Mouse (Mus musculus): Measurements from ENCODE around the gene Gm13285. TPM values are rescaled to one million over a fixed set of nuclear protein-coding genes. Genes with fewer than 3 reads are reported as not detected.
"Not testable (repeated sequence)": the region's sequence is repeated elsewhere in the genome, so short reads cannot be mapped to it uniquely, and the experiment has no call there.

Gene Gm13285
- polyA plus RNA-seq, 1 experiment from 2014 or later = 0.13 TPM

DNA sequence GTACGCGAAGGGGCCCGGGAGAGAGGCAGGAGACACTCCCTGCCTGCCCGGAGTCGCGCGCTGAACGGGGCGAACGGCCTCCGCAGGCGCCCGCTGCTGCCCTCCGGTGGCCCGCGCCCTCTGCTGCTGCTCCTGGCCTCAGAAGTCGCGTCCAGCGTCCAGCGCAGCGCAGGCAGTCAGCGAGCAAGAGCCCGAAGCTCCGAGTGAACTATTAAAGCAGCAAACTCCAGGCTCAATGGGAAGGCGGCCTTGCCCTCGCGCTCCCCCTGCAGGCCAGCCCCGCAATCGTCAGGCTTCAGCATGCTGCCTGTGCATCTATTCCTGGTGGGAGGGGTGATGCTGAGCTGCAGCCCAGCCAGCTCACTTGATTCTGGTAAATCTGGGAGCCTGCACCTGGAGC lies 22.8 kb upstream of the Gm13285 start, which contains the start of gene Gm13289:
Gm13289 (plus strand) TSS at position 301 of the 400 bp plus-strand sequence.
- H3K36me3 ChIP-seq = not testable (repeated sequence)

GRCm38 (mm10) chr4:88779550-88779949 lies 19.9 kb upstream of the Gm13285 start, which contains the start of gene Gm13272:
Gene Gm13272, plus strand, starts transcription at chr4:88779850.
- H3K36me3 ChIP-seq; H3K4me3 ChIP-seq; ATAC-seq (ENCODE audit: low FRiP score, low read depth); H3K4me1 ChIP-seq (replicated peaks); H3K27ac ChIP-seq (replicated peaks); H3K27me3 ChIP-seq; H3K9me3 ChIP-seq; H3K4me2 ChIP-seq; H3K9ac ChIP-seq: not testable (repeated sequence)
- no CpG with 5 or more reads among the region's 29 CpGs for WGBS

More for the DNA sequence above, 22.8 kb upstream of the Gm13285 start, which contains the start of gene Gm13289:
- not testable (repeated sequence) for H3K9me3 ChIP-seq; H3K4me1 ChIP-seq (replicated peaks); ATAC-seq (ENCODE audit: low FRiP score, low read depth); H3K27ac ChIP-seq (replicated peaks); H3K4me2 ChIP-seq; H3K4me3 ChIP-seq; H3K27me3 ChIP-seq; H3K9ac ChIP-seq
- no CpG with 5 or more reads among the region's 29 CpGs for WGBS

GRCm38 (mm10) chr4:88780320-88780719 lies 19.1 kb upstream of the Gm13285 start:
- not testable (repeated sequence) for H3K9me3 ChIP-seq; H3K27ac ChIP-seq (replicated peaks); ATAC-seq (ENCODE audit: low FRiP score, low read depth); H3K36me3 ChIP-seq; H3K4me2 ChIP-seq; H3K27me3 ChIP-seq; H3K4me1 ChIP-seq (replicated peaks); H3K9ac ChIP-seq; H3K4me3 ChIP-seq
- WGBS = 50% methylated on average over 16 of the region's 18 CpGs

GRCm38 (mm10) chr4:88781831-88782230 lies 17.6 kb upstream of the Gm13285 start, which contains the start of gene Ifnz:
Gene Ifnz, plus strand, starts transcription at chr4:88782131.
- not testable (repeated sequence) for H3K4me1 ChIP-seq (replicated peaks); H3K36me3 ChIP-seq; ATAC-seq (ENCODE audit: low FRiP score, low read depth); H3K27ac ChIP-seq (replicated peaks); H3K9me3 ChIP-seq; H3K9ac ChIP-seq; H3K27me3 ChIP-seq
- H3K4me3 ChIP-seq = 0 out of 2 replicates have a peak within 1 kb of the TSS, but pooled peaks have one; percentile 15
- 17% methylated on average over 4 of the region's 7 CpGs for WGBS
- peak within 1 kb of the TSS; percentile 50 for H3K4me2 ChIP-seq

- not testable (repeated sequence) for H3K9me3 ChIP-seq; ATAC-seq (ENCODE audit: low FRiP score, low read depth); H3K4me1 ChIP-seq (replicated peaks); H3K27ac ChIP-seq (replicated peaks); H3K27me3 ChIP-seq; H3K36me3 ChIP-seq; H3K9ac ChIP-seq
- Histone ChIP-seq H3K4me3 (0 out of 2 replicates have a peak overlapping the region, but pooled peaks have one; percentile 15), H3K4me2 (peak overlapping the region; percentile 50)
- 0% methylated on average over 3 of the region's 31 CpGs for WGBS
Observed at GRCm38 (mm10) chr4:88782335-88782734, 17.1 kb upstream of the Gm13285 start.

DNA sequence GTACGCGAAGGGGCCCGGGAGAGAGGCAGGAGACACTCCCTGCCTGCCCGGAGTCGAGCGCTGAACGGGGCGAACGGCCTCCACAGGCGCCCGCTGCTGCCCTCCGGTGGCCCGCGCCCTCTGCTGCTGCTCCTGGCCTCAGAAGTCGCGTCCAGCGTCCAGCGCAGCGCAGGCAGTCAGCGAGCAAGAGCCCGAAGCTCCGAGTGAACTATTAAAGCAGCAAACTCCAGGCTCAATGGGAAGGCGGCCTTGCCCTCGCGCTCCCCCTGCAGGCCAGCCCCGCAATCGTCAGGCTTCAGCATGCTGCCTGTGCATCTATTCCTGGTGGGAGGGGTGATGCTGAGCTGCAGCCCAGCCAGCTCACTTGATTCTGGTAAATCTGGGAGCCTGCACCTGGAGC lies 14.1 kb upstream of the Gm13285 start, which contains the start of gene Gm13276:
Gm13276 (plus strand) TSS at position 301 of the 400 bp plus-strand sequence.
- H3K9me3 ChIP-seq; H3K4me1 ChIP-seq (replicated peaks); H3K4me3 ChIP-seq; H3K4me2 ChIP-seq; H3K27me3 ChIP-seq; ATAC-seq (ENCODE audit: low FRiP score, low read depth); H3K27ac ChIP-seq (replicated peaks); H3K9ac ChIP-seq; H3K36me3 ChIP-seq: not testable (repeated sequence)
- no CpG with 5 or more reads among the region's 27 CpGs for WGBS

DNA sequence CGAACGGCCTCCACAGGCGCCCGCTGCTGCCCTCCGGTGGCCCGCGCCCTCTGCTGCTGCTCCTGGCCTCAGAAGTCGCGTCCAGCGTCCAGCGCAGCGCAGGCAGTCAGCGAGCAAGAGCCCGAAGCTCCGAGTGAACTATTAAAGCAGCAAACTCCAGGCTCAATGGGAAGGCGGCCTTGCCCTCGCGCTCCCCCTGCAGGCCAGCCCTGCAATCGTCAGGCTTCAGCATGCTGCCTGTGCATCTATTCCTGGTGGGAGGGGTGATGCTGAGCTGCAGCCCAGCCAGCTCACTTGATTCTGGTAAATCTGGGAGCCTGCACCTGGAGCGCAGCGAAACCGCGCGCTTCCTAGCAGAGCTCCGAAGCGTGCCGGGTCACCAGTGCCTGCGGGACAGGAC lies 11.1 kb upstream of the Gm13285 start, which contains the start of gene Gm13277:
Gm13277 (plus strand) TSS at position 231 of the 400 bp plus-strand sequence.
- no CpG with 5 or more reads among the region's 28 CpGs for WGBS
- ATAC-seq (ENCODE audit: low FRiP score, low read depth); H3K4me2 ChIP-seq; H3K27me3 ChIP-seq; H3K36me3 ChIP-seq; H3K27ac ChIP-seq (replicated peaks); H3K4me3 ChIP-seq; H3K4me1 ChIP-seq (replicated peaks); H3K9ac ChIP-seq; H3K9me3 ChIP-seq: not testable (repeated sequence)

DNA sequence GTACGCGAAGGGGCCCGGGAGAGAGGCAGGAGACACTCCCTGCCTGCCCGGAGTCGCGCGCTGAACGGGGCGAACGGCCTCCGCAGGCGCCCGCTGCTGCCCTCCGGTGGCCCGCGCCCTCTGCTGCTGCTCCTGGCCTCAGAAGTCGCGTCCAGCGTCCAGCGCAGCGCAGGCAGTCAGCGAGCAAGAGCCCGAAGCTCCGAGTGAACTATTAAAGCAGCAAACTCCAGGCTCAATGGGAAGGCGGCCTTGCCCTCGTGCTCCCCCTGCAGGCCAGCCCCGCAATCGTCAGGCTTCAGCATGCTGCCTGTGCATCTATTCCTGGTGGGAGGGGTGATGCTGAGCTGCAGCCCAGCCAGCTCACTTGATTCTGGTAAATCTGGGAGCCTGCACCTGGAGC lies 8.2 kb upstream of the Gm13285 start, which contains the start of gene Gm13278:
Gm13278 (plus strand) TSS at position 301 of the 400 bp plus-strand sequence.
- WGBS = no CpG with 5 or more reads among the region's 28 CpGs

GRCm38 (mm10) chr4:88793936-88794675 lies 5.4 kb upstream of the Gm13285 start, which contains the start of gene Gm13275:
Gene Gm13275, plus strand, starts transcription at chr4:88794487.
- not testable (repeated sequence) for H3K4me1 ChIP-seq (replicated peaks); H3K9me3 ChIP-seq; ATAC-seq (ENCODE audit: low FRiP score, low read depth); H3K9ac ChIP-seq; H3K36me3 ChIP-seq; H3K27me3 ChIP-seq; H3K4me3 ChIP-seq; H3K4me2 ChIP-seq; H3K27ac ChIP-seq (replicated peaks)
- whole genome bisulfite sequencing = 0% methylated on average over 13 of the region's 52 CpGs

More for the DNA sequence above, 8.2 kb upstream of the Gm13285 start, which contains the start of gene Gm13278:
- H3K4me2 ChIP-seq; H3K4me1 ChIP-seq (replicated peaks); H3K4me3 ChIP-seq; ATAC-seq (ENCODE audit: low FRiP score, low read depth); H3K9ac ChIP-seq; H3K27me3 ChIP-seq; H3K27ac ChIP-seq (replicated peaks); H3K9me3 ChIP-seq; H3K36me3 ChIP-seq: not testable (repeated sequence)

- not testable (repeated sequence) for H3K9ac ChIP-seq; H3K4me1 ChIP-seq (replicated peaks); H3K4me3 ChIP-seq; H3K36me3 ChIP-seq; H3K27me3 ChIP-seq; ATAC-seq (ENCODE audit: low FRiP score, low read depth); H3K9me3 ChIP-seq; H3K4me2 ChIP-seq; H3K27ac ChIP-seq (replicated peaks)
- WGBS = no CpG with 5 or more reads among the region's 28 CpGs
Observed at GRCm38 (mm10) chr4:88797097-88797496, 2.4 kb upstream of the Gm13285 start, which contains the start of gene Gm13279. Gene Gm13279, plus strand, starts transcription at chr4:88797397.

DNA sequence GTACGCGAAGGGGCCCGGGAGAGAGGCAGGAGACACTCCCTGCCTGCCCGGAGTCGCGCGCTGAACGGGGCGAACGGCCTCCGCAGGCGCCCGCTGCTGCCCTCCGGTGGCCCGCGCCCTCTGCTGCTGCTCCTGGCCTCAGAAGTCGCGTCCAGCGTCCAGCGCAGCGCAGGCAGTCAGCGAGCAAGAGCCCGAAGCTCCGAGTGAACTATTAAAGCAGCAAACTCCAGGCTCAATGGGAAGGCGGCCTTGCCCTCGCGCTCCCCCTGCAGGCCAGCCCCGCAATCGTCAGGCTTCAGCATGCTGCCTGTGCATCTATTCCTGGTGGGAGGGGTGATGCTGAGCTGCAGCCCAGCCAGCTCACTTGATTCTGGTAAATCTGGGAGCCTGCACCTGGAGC lies 3.5 kb downstream of the Gm13285 start, which contains the start of gene Gm13287:
Gm13287 (plus strand) TSS at position 301 of the 400 bp plus-strand sequence.
- H3K4me1 ChIP-seq (replicated peaks) = not testable (repeated sequence)

DNA sequence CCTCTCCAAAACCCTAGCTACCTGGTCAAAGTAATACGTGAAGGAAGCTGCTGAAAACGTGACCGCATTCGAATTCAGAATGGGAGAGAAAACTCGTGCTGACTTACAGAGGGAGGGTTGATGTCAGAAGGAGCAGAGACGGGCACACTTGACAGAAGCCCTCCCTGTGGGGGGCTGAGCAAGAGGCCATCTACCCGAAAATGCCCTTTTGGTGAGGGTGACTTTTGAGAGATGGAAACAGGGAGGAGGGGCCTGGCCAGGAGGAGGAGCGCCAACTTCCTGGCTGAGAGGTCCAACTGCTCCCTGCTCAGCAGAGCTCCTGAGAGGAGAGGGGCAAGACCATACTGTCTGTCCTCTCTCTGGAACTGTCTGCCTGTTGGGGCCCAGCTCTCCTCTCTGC lies 5.8 kb downstream of the Gm13285 start, which contains the start of gene Gm13288:
Gm13288 (plus strand) TSS at position 301 of the 400 bp plus-strand sequence.
- H3K4me1 ChIP-seq (replicated peaks); ATAC-seq (ENCODE audit: low FRiP score, low read depth); H3K27ac ChIP-seq (replicated peaks); H3K9me3 ChIP-seq; H3K36me3 ChIP-seq; H3K27me3 ChIP-seq; H3K9ac ChIP-seq: not testable (repeated sequence)
- WGBS = no CpG with 5 or more reads among the region's 8 CpGs
- H3K4me3 ChIP-seq = 0 out of 2 replicates have a peak within 1 kb of the TSS, but pooled peaks have one; percentile 24
- peak within 1 kb of the TSS; percentile 49 for H3K4me2 ChIP-seq

More for the DNA sequence above, 3.5 kb downstream of the Gm13285 start, which contains the start of gene Gm13287:
- not testable (repeated sequence) for H3K9me3 ChIP-seq; H3K27ac ChIP-seq (replicated peaks); H3K4me3 ChIP-seq; H3K36me3 ChIP-seq; H3K4me2 ChIP-seq; H3K9ac ChIP-seq; ATAC-seq (ENCODE audit: low FRiP score, low read depth); H3K27me3 ChIP-seq
- no CpG with 5 or more reads among the region's 29 CpGs for WGBS
